Mouse (Mus musculus): Measurements from ENCODE around the gene A630089N07Rik. TPM values are rescaled to one million over a fixed set of nuclear protein-coding genes. Genes with fewer than 3 reads are reported as not detected.
A peak's percentile ranks its signal among the peaks of the same experiment; 100 is the strongest.
"Not testable (repeated sequence)": the region's sequence is repeated elsewhere in the genome, so short reads cannot be mapped to it uniquely, and the experiment has no call there.

The A630089N07Rik gene
- 23.7 and 26.9 TPM in 2 replicates for polyA plus RNA-seq (2014; fragmentation: Nextera tagmentation; extraction: Ambion mirVana)

DNA sequence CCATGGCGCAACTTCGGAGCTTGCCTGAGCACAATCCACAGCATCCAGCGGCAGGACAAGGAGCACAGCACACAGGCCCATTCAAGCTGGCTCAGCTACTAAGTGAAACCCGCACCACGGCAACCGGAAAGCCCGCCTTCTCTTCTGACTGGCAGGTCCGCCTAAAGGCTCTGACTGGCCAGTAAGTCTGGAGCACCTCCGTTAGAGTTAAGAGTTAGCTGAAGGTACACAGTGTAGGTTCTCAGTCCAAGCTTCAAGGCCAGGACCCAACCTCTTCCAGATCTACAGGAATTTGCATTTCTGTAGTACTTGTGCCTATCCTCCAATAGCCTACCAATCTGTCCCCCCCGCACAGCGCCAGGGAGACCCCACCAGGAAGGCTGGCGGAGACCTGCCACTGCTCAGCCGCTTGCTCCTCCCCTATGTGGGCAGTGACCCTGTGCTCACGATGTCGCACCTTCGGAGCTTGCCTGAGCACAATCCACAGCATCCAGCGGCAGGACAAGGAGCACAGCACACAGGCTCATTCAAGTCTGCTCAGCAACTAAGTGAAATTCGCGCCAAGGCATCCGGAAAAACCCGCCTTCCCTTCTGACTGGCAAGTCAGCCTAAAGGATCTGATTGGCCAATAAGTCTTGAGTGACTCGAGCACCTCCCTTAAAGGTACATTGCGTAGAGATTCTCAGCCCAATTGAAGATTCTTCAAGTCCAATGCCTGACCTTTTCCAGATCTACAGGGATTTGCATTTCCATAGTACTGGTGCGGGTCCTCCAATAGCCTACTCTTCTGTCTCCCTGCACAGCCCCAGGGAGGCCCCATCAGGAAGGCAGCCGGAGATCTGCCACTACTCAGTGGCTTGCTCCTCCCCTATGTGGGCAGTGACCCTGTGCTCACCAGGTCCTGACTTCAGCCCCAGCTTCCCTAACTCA, at the start of gene A630089N07Rik:
A630089N07Rik (minus strand) TSS at position 562 of the 930 bp plus-strand sequence.
- H3K9me3 ChIP-seq (ENCODE audit: control insufficient read depth, low read length); H3K27me3 ChIP-seq (ENCODE audit: control insufficient read depth, insufficient read depth, low read length); H3K4me1 ChIP-seq (ENCODE audit: control insufficient read depth, insufficient read depth, low read length); H3K36me3 ChIP-seq (ENCODE audit: control insufficient read depth, insufficient read depth, low read length): not testable (repeated sequence)
- WGBS, result under 1% methylated on average over 25 of the region's 25 CpGs
- Histone ChIP-seq H3K4me2 (peak within 1 kb of the TSS; percentile 60), H3K9ac (ENCODE audit: low read length) (peak within 1 kb of the TSS; percentile 67), H3K4me3 (ENCODE audit: low read depth, low read length) (peak within 1 kb of the TSS; percentile 64), H3K27ac (ENCODE audit: low read depth, low read length) (peak within 1 kb of the TSS; percentile 74)
- ATAC-seq (ENCODE audit: low FRiP score) (peak; percentile 98), DNase-seq (ENCODE audit: low spot score, missing footprints) (peak; percentile 99)

DNA sequence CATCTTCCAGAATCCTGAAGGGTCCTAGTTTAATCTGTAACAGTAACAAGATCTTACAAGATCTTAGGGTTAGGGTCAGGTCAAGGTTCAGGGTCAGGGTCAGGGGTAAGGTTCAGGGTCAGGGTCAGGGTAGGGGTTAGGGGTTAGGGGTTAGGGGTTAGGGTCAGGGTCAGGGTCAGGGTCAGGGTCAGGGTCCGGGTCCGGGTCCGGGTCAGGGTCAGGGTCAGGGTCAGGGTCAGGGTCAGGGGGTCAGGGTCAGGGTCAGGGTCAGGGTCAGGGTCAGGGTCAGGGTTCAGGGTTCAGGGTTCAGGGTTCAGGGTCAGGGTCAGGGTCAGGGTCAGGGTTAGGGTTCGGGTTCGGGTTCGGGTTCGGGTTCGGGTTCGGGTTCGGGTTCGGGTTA, 24.9 kb upstream of the A630089N07Rik start:
- WGBS, result 97% methylated on average over 11 of the region's 11 CpGs
- DNase-seq (ENCODE audit: low spot score, missing footprints), result no peak
- 0 out of 2 replicates have a peak, but pooled peaks cover 3% of the 10 kb centered on the region for H3K36me3 ChIP-seq (ENCODE audit: control insufficient read depth, insufficient read depth, low read length)
- H3K4me2 ChIP-seq, result no peak overlapping the region
- no peaks in the 10 kb centered on the region for H3K4me1 ChIP-seq (ENCODE audit: control insufficient read depth, insufficient read depth, low read length)
- no peak overlapping the region for H3K9ac ChIP-seq (ENCODE audit: low read length)
- peaks cover 3% of the 10 kb centered on the region for H3K9me3 ChIP-seq (ENCODE audit: control insufficient read depth, low read length)
- H3K4me3 ChIP-seq (ENCODE audit: low read depth, low read length), result no peak overlapping the region
- no peak for ATAC-seq (ENCODE audit: low FRiP score)
- H3K27me3 ChIP-seq (ENCODE audit: control insufficient read depth, insufficient read depth, low read length), result no peaks in the 10 kb centered on the region
- H3K27ac ChIP-seq (ENCODE audit: low read depth, low read length), result no peak overlapping the region

DNA sequence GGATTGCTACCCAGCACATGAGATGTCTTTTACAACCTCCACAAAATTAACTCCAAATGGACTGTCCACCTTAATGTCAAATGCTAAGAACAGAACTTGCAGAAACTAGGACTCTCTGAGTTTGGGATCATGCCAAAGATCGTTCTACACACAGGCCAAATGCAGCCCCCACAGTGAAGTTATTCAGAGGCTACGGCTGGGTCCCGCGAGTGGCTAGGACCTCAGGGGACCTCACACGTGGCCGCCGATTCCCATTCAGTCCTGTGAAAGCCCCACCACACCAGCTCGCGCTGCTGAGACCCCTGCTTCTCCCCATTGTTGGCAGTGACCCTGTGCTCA, 731 bp downstream of the A630089N07Rik start:
- ATAC-seq (ENCODE audit: low FRiP score), result peak; percentile 63
- DNase-seq (ENCODE audit: low spot score, missing footprints); H3K36me3 ChIP-seq (ENCODE audit: control insufficient read depth, insufficient read depth, low read length); H3K4me1 ChIP-seq (ENCODE audit: control insufficient read depth, insufficient read depth, low read length); H3K9me3 ChIP-seq (ENCODE audit: control insufficient read depth, low read length); H3K27ac ChIP-seq (ENCODE audit: low read depth, low read length); H3K27me3 ChIP-seq (ENCODE audit: control insufficient read depth, insufficient read depth, low read length): not testable (repeated sequence)
- WGBS, result 0% methylated on average over 9 of the region's 9 CpGs
- peak overlapping the region; percentile 67; the same call in 1 of the 2 replicates for H3K9ac ChIP-seq (ENCODE audit: low read length)
- H3K4me3 ChIP-seq (ENCODE audit: low read depth, low read length), result peak overlapping the region; percentile 64
- peak overlapping the region; percentile 60 for H3K4me2 ChIP-seq

DNA sequence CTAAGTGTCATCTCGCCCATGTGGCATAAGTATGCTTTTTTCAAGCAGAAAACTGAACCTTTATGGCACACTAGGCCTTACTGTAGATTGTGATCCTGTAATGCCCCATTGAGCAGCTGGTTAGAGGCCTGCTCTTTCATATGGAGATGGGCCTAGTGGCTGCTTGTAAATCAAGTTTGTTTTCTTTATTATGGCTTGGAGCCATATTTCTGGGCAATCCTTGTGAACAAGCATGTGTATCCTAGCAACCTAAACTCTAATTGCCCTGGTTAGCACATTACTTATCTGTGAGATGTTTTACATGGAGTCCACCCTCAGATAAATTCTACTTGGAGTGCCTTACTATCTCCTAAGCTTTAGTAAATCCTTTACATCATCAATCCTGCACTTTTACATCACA, 1.1 kb downstream of the A630089N07Rik start:
- peak; percentile 86 for DNase-seq (ENCODE audit: low spot score, missing footprints)
- not testable (repeated sequence) for H3K36me3 ChIP-seq (ENCODE audit: control insufficient read depth, insufficient read depth, low read length); H3K27me3 ChIP-seq (ENCODE audit: control insufficient read depth, insufficient read depth, low read length); ATAC-seq (ENCODE audit: low FRiP score); H3K9me3 ChIP-seq (ENCODE audit: control insufficient read depth, low read length); H3K4me1 ChIP-seq (ENCODE audit: control insufficient read depth, insufficient read depth, low read length); H3K27ac ChIP-seq (ENCODE audit: low read depth, low read length)
- Histone ChIP-seq H3K9ac (ENCODE audit: low read length) (peak overlapping the region; percentile 67; the same call in 1 of the 2 replicates), H3K4me3 (ENCODE audit: low read depth, low read length) (peak overlapping the region; percentile 64), H3K4me2 (peak overlapping the region; percentile 60)
- WGBS, result 100% methylated on average over 1 of the region's 1 CpGs

DNA sequence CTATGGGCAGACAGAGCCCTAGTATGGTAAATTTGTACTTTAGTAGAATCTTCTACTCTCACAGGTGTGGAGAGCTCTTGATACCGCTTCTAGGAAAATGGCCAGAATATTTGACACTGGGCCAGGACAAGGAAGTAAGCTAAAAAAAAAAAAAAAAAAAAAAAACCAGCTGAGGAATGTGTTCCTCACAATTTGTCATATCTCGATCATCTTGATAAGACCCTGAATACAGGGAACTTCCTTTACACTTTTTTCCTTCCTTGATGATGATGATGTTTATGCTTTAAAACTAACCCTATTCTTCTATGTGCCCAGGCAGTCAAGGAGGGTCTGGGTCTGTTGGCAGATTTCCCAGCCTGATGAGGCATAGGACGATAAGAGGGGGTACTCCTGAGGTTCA, 2.9 kb downstream of the A630089N07Rik start:
- not testable (repeated sequence) for H3K4me2 ChIP-seq; H3K36me3 ChIP-seq (ENCODE audit: control insufficient read depth, insufficient read depth, low read length); H3K9me3 ChIP-seq (ENCODE audit: control insufficient read depth, low read length); H3K9ac ChIP-seq (ENCODE audit: low read length); ATAC-seq (ENCODE audit: low FRiP score); H3K27ac ChIP-seq (ENCODE audit: low read depth, low read length); H3K4me3 ChIP-seq (ENCODE audit: low read depth, low read length); DNase-seq (ENCODE audit: low spot score, missing footprints); H3K4me1 ChIP-seq (ENCODE audit: control insufficient read depth, insufficient read depth, low read length); H3K27me3 ChIP-seq (ENCODE audit: control insufficient read depth, insufficient read depth, low read length)
- 100% methylated on average over 3 of the region's 3 CpGs for WGBS

DNA sequence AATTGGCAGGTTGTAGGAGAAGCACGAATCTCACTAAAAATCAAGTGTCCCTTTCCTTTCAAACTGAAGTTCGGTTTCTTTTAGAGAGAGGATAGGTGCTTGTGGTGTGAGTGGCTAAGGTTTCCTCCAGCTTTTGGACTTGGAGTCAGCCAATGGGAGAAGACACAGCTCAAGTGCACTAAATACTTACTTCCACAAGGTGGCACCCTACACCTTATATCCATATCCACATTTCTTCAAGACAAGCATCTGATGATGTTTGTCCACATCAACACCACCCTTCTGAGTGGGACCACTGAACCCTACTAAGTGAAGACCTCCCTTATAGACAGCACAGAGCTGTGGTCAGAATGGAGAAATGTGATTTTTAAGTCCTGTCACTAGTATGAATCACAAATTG, 40.6 kb downstream of the A630089N07Rik start:
- 80% methylated on average over 2 of the region's 2 CpGs for WGBS
- DNase-seq (ENCODE audit: low spot score, missing footprints) (peak; percentile 82), ATAC-seq (ENCODE audit: low FRiP score) (no peak)
- no peak overlapping the region for H3K9ac ChIP-seq (ENCODE audit: low read length)
- H3K4me2 ChIP-seq, result no peak overlapping the region
- no peaks in the 10 kb centered on the region for H3K27me3 ChIP-seq (ENCODE audit: control insufficient read depth, insufficient read depth, low read length)
- H3K9me3 ChIP-seq (ENCODE audit: control insufficient read depth, low read length), result peaks cover 2% of the 10 kb centered on the region; the same call in 1 of the 2 replicates
- no peak overlapping the region for H3K4me3 ChIP-seq (ENCODE audit: low read depth, low read length)
- H3K27ac ChIP-seq (ENCODE audit: low read depth, low read length), result no peak overlapping the region
- H3K4me1 ChIP-seq (ENCODE audit: control insufficient read depth, insufficient read depth, low read length), result no peaks in the 10 kb centered on the region
- no peaks in the 10 kb centered on the region for H3K36me3 ChIP-seq (ENCODE audit: control insufficient read depth, insufficient read depth, low read length)

DNA sequence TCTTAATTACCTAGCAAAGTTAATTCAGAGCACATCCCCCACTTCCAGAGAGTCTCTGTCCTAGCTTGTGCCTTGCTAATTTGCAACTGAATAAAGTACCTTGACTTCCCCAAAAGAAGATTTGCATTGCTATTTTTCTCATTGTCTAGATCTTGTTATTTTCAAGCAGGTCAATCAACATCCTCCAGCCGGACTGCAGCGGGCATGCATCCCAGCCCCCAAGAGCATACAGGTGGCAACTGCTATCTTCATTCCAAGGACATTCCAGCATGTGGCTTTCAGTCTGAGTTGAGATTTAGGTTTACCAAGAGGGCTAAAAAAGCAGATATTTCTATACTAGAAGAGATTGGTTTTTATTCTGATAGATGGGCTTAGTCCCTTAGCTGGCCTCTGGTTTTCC, 47.3 kb downstream of the A630089N07Rik start:
- H3K9me3 ChIP-seq (ENCODE audit: control insufficient read depth, low read length); H3K36me3 ChIP-seq (ENCODE audit: control insufficient read depth, insufficient read depth, low read length); H3K27me3 ChIP-seq (ENCODE audit: control insufficient read depth, insufficient read depth, low read length); H3K27ac ChIP-seq (ENCODE audit: low read depth, low read length); H3K4me1 ChIP-seq (ENCODE audit: control insufficient read depth, insufficient read depth, low read length); ATAC-seq (ENCODE audit: low FRiP score); H3K9ac ChIP-seq (ENCODE audit: low read length); H3K4me3 ChIP-seq (ENCODE audit: low read depth, low read length); H3K4me2 ChIP-seq: not testable (repeated sequence)
- peak; percentile 51 for DNase-seq (ENCODE audit: low spot score, missing footprints)
- WGBS, result 97% methylated on average over 2 of the region's 2 CpGs

DNA sequence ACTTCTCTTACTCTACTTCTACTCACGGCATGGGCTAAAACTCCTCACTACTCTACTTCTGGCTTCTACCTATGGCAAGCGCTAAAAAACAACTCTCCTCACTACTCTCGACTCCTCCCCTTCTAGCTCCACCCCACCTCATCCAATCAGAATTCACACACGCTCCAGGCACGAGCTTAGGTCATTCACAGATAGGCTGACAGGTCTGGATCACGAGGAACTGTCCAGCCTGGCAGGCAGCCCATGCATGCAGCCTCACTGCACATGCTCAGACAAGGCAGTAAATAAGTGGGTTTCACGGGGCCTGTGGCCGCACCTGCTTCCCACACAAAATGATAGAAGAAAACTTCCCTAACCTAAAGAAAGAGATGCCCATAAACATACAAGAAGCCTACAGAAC, 56.1 kb downstream of the A630089N07Rik start:
- not testable (repeated sequence) for DNase-seq (ENCODE audit: low spot score, missing footprints); H3K27ac ChIP-seq (ENCODE audit: low read depth, low read length); H3K4me2 ChIP-seq; H3K9me3 ChIP-seq (ENCODE audit: control insufficient read depth, low read length); H3K36me3 ChIP-seq (ENCODE audit: control insufficient read depth, insufficient read depth, low read length); H3K4me3 ChIP-seq (ENCODE audit: low read depth, low read length); H3K4me1 ChIP-seq (ENCODE audit: control insufficient read depth, insufficient read depth, low read length); ATAC-seq (ENCODE audit: low FRiP score); H3K9ac ChIP-seq (ENCODE audit: low read length); H3K27me3 ChIP-seq (ENCODE audit: control insufficient read depth, insufficient read depth, low read length)
- WGBS, result 86% methylated on average over 8 of the region's 8 CpGs

DNA sequence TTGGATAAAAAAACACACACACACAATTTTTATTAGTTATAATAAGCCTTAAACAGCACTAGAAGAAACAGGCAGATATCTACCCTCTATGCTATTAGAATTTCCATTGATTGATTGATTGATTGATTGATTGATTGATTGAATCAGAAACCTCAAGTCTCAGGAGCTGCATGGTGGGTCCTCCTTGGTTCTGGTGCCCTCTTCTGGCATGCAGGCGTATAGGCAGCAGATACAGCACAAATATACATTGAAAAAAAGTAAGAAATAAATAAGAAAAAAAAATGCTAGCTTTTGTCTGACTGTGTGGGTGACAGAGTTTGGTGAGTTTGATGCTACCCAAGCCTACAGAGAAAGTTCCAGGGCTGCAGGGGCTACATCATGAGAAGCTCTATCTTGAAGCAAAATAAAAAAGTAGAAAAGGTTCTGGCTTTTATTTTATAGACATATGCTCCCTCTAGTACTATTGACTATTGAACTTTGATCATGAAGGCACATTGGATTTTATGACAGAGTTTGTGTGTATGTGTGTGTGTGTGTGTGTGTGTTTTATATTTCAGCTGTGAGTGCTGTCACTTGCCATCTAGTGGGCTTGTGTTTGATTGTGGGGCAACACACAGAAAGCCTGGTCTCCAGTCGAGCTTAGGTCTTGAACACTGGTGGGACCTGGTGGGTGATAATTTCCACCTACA, 59.4 kb downstream of the A630089N07Rik start:
- Histone ChIP-seq H3K9me3 (ENCODE audit: control insufficient read depth, low read length) (peaks cover 5% of the 10 kb centered on the region; the same call in 1 of the 2 replicates), H3K4me2 (no peak overlapping the region), H3K9ac (ENCODE audit: low read length) (no peak overlapping the region), H3K4me1 (ENCODE audit: control insufficient read depth, insufficient read depth, low read length) (no peaks in the 10 kb centered on the region), H3K4me3 (ENCODE audit: low read depth, low read length) (no peak overlapping the region), H3K36me3 (ENCODE audit: control insufficient read depth, insufficient read depth, low read length) (no peaks in the 10 kb centered on the region), H3K27ac (ENCODE audit: low read depth, low read length) (no peak overlapping the region), H3K27me3 (ENCODE audit: control insufficient read depth, insufficient read depth, low read length) (no peaks in the 10 kb centered on the region)
- ATAC-seq (ENCODE audit: low FRiP score), result no peak
- WGBS, result 74% methylated on average over 2 of the region's 2 CpGs
- no peak for DNase-seq (ENCODE audit: low spot score, missing footprints)
